Mouse (Mus musculus) hindbrain, embryonic 12.5 days (tissue): ENCODE data around the gene Cdk13. TPM values are rescaled to one million over a fixed set of nuclear protein-coding genes. Genes with fewer than 3 reads are reported as not detected.

ENCODE experiments used
- ATAC-seq: fragments of 200-750 bp; cut with Nextera tagmentation; 2 replicates; pipeline ENCODE4 v1.8.0; 2017; ENCODE audit warnings: moderate TSS enrichment; ENCODE audit not compliant: low FRiP score
- H3K27ac ChIP-seq: fragments of 300-500 bp; sonication (generic); 2 replicates; pipeline ENCODE4 v1.5.1; 2016; ENCODE audit warnings: mild to moderate bottlenecking
- H3K27me3 ChIP-seq: fragments of 300-500 bp; sonication (generic); 2 replicates; pipeline ENCODE4 v1.6.1; 2016; ENCODE audit warnings: mild to moderate bottlenecking
- H3K36me3 ChIP-seq: fragments of 300-500 bp; sonication (generic); 2 replicates; pipeline ENCODE4 v1.6.1; 2016; ENCODE audit warnings: mild to moderate bottlenecking
- H3K4me1 ChIP-seq: fragments of 300-500 bp; sonication (generic); 2 replicates; pipeline ENCODE4 v1.6.1; 2016
- H3K4me2 ChIP-seq: fragments of 300-500 bp; sonication (generic); replicated peaks from 2 replicates; pipeline ENCODE4 v1.6.1; 2016; ENCODE audit warnings: mild to moderate bottlenecking
- H3K4me3 ChIP-seq: fragments of 300-500 bp; sonication (generic); 2 replicates; pipeline ENCODE4 v1.5.1; 2016; ENCODE audit warnings: mild to moderate bottlenecking
- H3K9ac ChIP-seq: fragments of 300-500 bp; sonication (generic); 2 replicates; pipeline ENCODE4 v1.6.1; 2016; ENCODE audit warnings: mild to moderate bottlenecking, moderate library complexity
- H3K9me3 ChIP-seq: fragments of 300-500 bp; sonication (generic); replicated peaks from 2 replicates; pipeline ENCODE4 v1.6.1; 2016; ENCODE audit warnings: mild to moderate bottlenecking
- WGBS: fragments of 180-500 bp; shearing (Covaris S2); methylation state at CpG from one replicate; pipeline ENCODE4 v1.1.7; 2016; 5-methylcytosine and 5-hydroxymethylcytosine counted together
- polyA plus RNA-seq: library from polyadenylated mRNA; unstranded; fragments of >200 nt; fragmentation: Nextera tagmentation; extraction: Ambion mirVana; gene quantifications from 2 replicates; pipeline ENCODE4 v1.2.1, GENCODE M21; 2016

The Cdk13 gene
- polyA plus RNA-seq, result 20.8 and 22.8 TPM in 2 replicates

GRCm38 (mm10) chr13:17804909-17805613 lies at the start of gene Cdk13:
Gene Cdk13 (minus strand): TSS chr13:17805097.
- peak; percentile 96 for ATAC-seq
- H3K4me2 ChIP-seq, result peak within 1 kb of the TSS; percentile 79
- under 1% methylated on average over 87 of the region's 110 CpGs for WGBS
- H3K9ac ChIP-seq, result peak within 1 kb of the TSS; percentile 99
- H3K4me1 ChIP-seq, result peaks cover 11% of the 10 kb centered on the region
- H3K9me3 ChIP-seq, result no peaks in the 10 kb centered on the region
- peak within 1 kb of the TSS; percentile 96 for H3K27ac ChIP-seq
- H3K36me3 ChIP-seq, result no peaks in the 10 kb centered on the region
- no peaks in the 10 kb centered on the region for H3K27me3 ChIP-seq
- H3K4me3 ChIP-seq, result peak within 1 kb of the TSS; percentile 100

GRCm38 (mm10) chr13:17843336-17843735 lies 38.4 kb upstream of the Cdk13 start:
- Histone ChIP-seq H3K9me3 (no peaks in the 10 kb centered on the region), H3K27ac (no peak overlapping the region), H3K4me3 (no peak overlapping the region), H3K4me1 (no peaks in the 10 kb centered on the region), H3K27me3 (no peaks in the 10 kb centered on the region), H3K4me2 (no peak overlapping the region), H3K9ac (no peak overlapping the region), H3K36me3 (no peaks in the 10 kb centered on the region)
- no peak for ATAC-seq
- WGBS, result 59% methylated on average over 2 of the region's 2 CpGs

- 24% methylated on average over 4 of the region's 4 CpGs for WGBS
- H3K4me3 ChIP-seq, result no peak overlapping the region
- H3K9ac ChIP-seq, result no peak overlapping the region
- no peaks in the 10 kb centered on the region for H3K36me3 ChIP-seq
- H3K4me1 ChIP-seq, result no peaks in the 10 kb centered on the region
- ATAC-seq, result no peak
- no peaks in the 10 kb centered on the region for H3K27me3 ChIP-seq
- H3K27ac ChIP-seq, result no peak overlapping the region
- H3K9me3 ChIP-seq, result no peaks in the 10 kb centered on the region
- H3K4me2 ChIP-seq, result no peak overlapping the region
Observed at GRCm38 (mm10) chr13:17842756-17843155, 37.9 kb upstream of the Cdk13 start.

GRCm38 (mm10) chr13:17839137-17839536 lies 34.2 kb upstream of the Cdk13 start:
- Histone ChIP-seq H3K27ac (no peak overlapping the region), H3K27me3 (no peaks in the 10 kb centered on the region), H3K4me3 (no peak overlapping the region), H3K4me1 (no peaks in the 10 kb centered on the region), H3K36me3 (no peaks in the 10 kb centered on the region), H3K9ac (no peak overlapping the region), H3K4me2 (no peak overlapping the region), H3K9me3 (no peaks in the 10 kb centered on the region)
- ATAC-seq, result no peak
- WGBS, result 89% methylated on average over 5 of the region's 5 CpGs

DNA sequence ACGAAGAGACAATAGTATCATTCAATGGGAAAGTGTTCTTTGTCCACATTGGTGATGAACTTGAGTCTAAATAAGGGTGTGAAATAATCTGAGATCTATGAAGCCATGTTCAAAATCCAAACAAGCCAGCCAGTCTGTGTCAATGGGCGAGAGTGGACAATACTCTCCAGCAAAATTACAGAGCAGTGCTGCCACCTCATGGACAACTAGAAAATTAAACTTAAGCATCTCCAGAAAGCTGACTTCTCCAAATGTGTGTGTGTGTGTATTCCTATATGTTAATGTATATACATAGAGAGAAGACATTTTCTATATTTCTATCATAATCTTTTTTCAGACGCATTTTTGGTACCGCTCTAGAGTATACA lies 33.6 kb upstream of the Cdk13 start:
- peak; percentile 60 for ATAC-seq
- no peak overlapping the region for H3K9ac ChIP-seq
- H3K4me2 ChIP-seq, result no peak overlapping the region
- 28% methylated on average over 4 of the region's 4 CpGs for WGBS
- no peaks in the 10 kb centered on the region for H3K36me3 ChIP-seq
- no peaks in the 10 kb centered on the region for H3K4me1 ChIP-seq
- no peaks in the 10 kb centered on the region for H3K9me3 ChIP-seq
- no peak overlapping the region for H3K4me3 ChIP-seq
- no peaks in the 10 kb centered on the region for H3K27me3 ChIP-seq
- H3K27ac ChIP-seq, result no peak overlapping the region

DNA sequence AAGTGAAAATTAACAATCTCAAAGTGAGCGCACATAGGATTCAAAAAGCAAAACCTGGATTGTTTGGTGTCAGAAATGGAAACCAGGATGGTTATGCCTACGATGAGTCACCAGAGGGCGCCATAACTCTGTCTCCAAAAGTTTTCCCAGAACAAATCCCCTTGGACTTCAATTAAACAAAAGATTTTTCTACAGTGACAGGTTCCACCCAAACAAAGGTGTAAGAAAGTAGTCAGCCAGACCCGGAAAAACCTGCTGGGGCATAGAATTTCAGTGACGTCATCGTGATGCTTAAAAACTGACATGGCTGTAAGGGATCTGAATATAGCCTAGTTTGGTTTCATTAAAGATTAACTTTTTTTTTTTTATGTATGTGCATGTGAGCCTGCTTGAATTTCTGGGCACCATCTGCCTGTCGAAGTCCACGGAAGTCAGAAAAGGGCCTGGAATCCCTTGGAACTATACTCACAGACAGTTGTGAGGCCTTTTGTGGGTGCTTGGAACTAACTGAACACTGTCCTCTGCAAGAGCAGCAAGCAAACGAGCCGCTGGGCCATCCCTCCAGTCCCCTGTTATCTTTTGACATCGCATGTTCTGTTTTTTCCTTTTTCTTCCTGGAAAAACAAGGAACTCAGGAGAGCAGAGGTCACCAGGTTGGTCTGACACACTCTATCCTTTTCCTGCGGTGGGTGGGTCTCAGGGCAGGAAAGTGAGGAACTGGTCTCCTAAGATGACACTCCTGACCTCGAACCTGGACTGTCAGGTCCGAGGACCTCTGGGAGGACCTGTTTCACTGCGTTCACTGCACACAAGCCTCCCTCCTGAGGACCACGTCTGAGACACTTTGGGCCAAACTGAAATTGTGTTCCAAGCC lies 33.0 kb upstream of the Cdk13 start:
- H3K4me1 ChIP-seq, result no peaks in the 10 kb centered on the region
- 44% methylated on average over 16 of the region's 16 CpGs for WGBS
- H3K27me3 ChIP-seq, result no peaks in the 10 kb centered on the region
- no peaks in the 10 kb centered on the region for H3K36me3 ChIP-seq
- no peak overlapping the region for H3K4me3 ChIP-seq
- no peak overlapping the region for H3K27ac ChIP-seq
- peak; percentile 61 for ATAC-seq
- no peak overlapping the region for H3K4me2 ChIP-seq
- H3K9me3 ChIP-seq, result no peaks in the 10 kb centered on the region
- no peak overlapping the region for H3K9ac ChIP-seq

GRCm38 (mm10) chr13:17836808-17837207 lies 31.9 kb upstream of the Cdk13 start:
- Histone ChIP-seq H3K4me1 (no peaks in the 10 kb centered on the region), H3K4me3 (no peak overlapping the region), H3K36me3 (no peaks in the 10 kb centered on the region), H3K4me2 (no peak overlapping the region), H3K9ac (no peak overlapping the region), H3K27me3 (no peaks in the 10 kb centered on the region), H3K27ac (no peak overlapping the region), H3K9me3 (no peaks in the 10 kb centered on the region)
- 84% methylated on average over 7 of the region's 7 CpGs for WGBS
- ATAC-seq, result no peak

DNA sequence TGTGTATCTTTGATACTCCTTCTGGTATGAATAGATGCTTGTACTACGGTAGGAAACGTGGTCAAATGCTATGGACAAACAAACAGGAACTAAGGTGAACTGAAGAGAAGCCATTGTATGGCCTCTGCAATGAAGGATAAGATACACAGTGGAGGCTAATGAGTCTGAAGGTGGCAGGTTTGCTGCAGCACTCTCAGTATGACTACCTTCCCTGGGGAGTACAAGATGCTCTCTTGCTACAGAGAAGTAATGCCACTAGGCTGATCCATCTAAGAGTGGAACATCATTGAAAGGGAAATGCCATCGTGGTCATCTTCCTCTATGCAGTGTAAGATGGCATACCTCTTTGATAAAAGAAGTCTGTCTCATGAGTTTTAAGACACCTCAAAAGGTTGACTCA lies 28.0 kb upstream of the Cdk13 start:
- 75% methylated on average over 3 of the region's 3 CpGs for WGBS
- Histone ChIP-seq H3K4me1 (no peaks in the 10 kb centered on the region), H3K36me3 (no peaks in the 10 kb centered on the region), H3K27ac (no peak overlapping the region), H3K9me3 (no peaks in the 10 kb centered on the region), H3K27me3 (no peaks in the 10 kb centered on the region), H3K4me3 (no peak overlapping the region), H3K9ac (no peak overlapping the region), H3K4me2 (no peak overlapping the region)
- ATAC-seq, result no peak

GRCm38 (mm10) chr13:17817226-17817625 lies 12.3 kb upstream of the Cdk13 start:
- H3K36me3 ChIP-seq, result no peaks in the 10 kb centered on the region
- no peak for ATAC-seq
- no peaks in the 10 kb centered on the region for H3K27me3 ChIP-seq
- no peak overlapping the region for H3K4me3 ChIP-seq
- no peaks in the 10 kb centered on the region for H3K4me1 ChIP-seq
- no peak overlapping the region for H3K4me2 ChIP-seq
- H3K27ac ChIP-seq, result no peak overlapping the region
- no peak overlapping the region for H3K9ac ChIP-seq
- 96% methylated on average over 2 of the region's 2 CpGs for WGBS
- no peaks in the 10 kb centered on the region for H3K9me3 ChIP-seq

DNA sequence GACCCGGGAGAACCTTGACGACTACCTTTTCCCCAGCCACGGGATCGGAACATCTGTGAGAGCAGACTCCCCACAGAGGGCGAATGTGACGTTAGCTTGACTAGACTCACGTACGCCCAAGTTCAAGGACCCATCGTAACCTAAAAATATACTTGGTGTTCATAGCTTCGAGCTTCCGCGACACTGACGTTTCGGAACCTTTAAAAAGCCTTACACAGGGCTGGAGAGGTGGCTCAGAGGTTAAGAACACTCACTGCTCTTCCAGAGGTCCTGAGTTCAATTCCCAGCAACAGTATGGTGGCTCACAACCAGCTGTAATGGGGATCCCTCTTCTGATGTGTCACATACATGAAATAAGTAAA lies 698 bp upstream of the Cdk13 start:
- no peak for ATAC-seq
- H3K27ac ChIP-seq, result peak overlapping the region; percentile 96
- H3K9ac ChIP-seq, result peak overlapping the region; percentile 99
- H3K4me1 ChIP-seq, result peaks cover 9% of the 10 kb centered on the region
- no peaks in the 10 kb centered on the region for H3K9me3 ChIP-seq
- H3K36me3 ChIP-seq, result no peaks in the 10 kb centered on the region
- peak overlapping the region; percentile 79 for H3K4me2 ChIP-seq
- H3K27me3 ChIP-seq, result no peaks in the 10 kb centered on the region
- peak overlapping the region; percentile 100 for H3K4me3 ChIP-seq
- WGBS, result under 1% methylated on average over 14 of the region's 14 CpGs

DNA sequence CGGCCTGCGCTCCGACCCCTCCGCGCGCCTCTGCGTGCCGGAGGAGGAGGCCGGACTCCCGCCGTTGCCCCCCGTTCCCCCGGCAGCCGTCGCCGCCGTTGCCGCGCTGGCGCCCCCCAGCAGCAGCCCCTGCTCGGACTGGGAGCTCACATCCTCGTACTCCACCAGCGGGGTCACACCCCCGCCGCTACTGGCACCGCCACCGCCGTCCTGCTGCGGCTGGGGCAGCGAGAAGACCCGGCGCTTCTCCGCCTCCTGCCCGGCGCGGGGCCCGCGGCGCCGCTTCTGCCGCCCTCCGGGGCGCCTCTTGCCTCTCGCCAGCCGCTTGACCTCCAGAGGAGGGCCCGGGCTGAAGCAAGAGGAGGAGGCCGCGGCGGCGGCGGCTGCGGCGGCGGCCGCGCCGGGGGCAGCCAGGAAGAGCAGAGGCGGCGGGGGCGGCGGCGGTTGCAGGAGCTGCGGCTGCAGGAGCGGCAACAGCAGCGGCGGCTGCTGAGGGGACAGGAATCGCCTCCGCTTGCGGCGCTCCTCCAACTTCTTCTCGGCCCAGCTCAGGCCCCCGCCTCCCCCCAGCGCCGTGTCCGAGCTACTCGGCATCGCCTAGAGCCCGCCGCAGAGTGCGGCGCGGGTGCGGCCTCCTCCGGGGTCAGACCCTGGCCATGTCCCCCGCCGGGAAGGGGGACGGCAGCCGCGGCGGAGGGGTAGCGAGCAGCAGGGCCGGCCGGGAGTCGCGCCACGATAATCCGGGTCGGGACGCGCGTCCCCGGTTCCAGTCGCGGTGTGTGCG lies 647 bp downstream of the Cdk13 start:
- Histone ChIP-seq H3K36me3 (no peaks in the 10 kb centered on the region), H3K4me1 (peaks cover 11% of the 10 kb centered on the region), H3K4me2 (peak overlapping the region; percentile 79), H3K4me3 (peak overlapping the region; percentile 100), H3K27ac (peak overlapping the region; percentile 96), H3K9ac (peak overlapping the region; percentile 99), H3K9me3 (no peaks in the 10 kb centered on the region), H3K27me3 (no peaks in the 10 kb centered on the region)
- peak; percentile 32 for ATAC-seq
- WGBS, result under 1% methylated on average over 72 of the region's 105 CpGs
